Mouse (Mus musculus) sigmoid colon, adult 10 weeks (tissue): ENCODE data around the gene Aldh16a1. TPM values are rescaled to one million over a fixed set of nuclear protein-coding genes. Genes with fewer than 3 reads are reported as not detected.

Experiments used
- polyA plus RNA-seq: library from polyadenylated mRNA; stranded (reverse); fragments of 350-450 nt; fragmentation: Illumina TruSeq; extraction: RNeasy Lipid Tissue Mini Kit (QIAGEN cat#74804); gene quantifications from one replicate; pipeline ENCODE4 v1.2.3, GENCODE M21; 2014; ENCODE audit warnings: low read depth, low replicate concordance

Aldh16a1 gene
- polyA plus RNA-seq: 12.3 TPM

DNA sequence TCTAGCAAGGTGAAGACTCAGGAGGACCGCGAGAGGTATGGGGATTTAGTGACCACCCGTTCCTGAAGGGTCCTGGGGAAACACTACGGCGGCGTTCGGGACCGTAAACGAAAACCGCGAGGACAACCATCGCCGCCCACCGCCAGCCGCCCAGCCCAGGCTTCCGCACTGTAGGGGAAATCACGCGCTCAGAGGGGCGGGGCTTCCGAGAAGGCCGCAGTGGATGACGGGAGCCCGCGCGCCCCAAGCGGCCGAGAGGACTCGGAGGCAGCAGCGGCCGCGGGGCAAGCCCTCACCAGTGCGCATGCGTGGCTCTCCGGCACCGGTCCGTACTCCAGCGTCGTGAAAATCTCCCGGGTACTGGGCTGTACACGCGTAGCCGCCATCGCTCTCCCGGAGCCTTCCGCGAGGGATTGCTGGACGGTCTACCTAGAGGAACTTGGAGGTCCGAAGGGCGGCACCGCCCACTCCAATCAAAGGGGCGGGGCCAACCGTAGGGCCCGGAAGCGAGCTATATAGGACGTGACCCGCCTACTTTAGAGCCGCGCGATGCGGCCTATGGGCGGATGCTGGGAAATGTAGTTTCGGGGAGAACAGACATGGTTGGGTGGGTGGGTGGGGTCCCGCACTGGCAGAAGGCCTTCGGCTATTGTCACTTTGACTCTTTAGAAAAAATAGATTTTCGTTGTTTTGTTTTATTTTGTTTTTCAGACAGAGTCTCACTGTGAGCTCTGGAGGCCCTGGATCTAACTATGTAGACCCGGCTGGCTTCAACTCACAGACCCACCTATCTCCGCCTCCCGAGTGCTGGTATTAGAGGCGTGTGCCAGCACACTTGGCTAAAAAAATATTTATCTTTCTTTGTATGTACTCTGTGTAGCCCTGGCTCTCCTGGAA lies at the start of gene Aldh16a1, which contains the start of gene Pih1d1:
Aldh16a1 (minus strand) TSS at position 489 of the 897 bp plus-strand sequence.
Pih1d1 (plus strand) TSS at position 208 of the 897 bp plus-strand sequence.

DNA sequence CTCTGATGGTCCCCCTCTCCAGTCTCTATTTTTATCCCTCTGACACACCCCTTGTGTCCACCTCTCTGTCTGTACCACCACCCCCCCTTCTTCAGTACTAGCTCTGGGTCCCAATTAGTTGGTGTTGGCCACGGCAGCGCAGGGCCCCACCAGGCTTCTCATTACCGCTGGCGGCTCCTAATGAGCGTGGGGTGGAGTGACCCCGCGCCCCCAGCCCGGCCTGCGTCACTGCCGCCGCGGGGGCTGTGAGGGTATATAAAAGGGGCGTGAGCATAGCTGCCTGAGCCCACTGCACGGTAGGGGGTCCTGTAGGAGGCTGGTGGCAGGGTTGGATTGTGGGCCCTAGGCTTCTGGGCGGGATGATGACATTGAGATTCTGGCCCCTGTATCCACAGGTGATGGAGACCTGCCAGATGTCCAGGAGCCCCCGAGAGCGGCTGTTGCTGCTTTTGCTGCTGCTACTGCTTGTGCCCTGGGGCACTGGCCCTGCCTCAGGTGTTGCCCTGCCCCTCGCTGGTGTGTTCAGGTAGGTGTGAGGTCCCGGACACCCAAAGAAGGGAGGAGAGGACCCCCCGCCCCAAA lies 26.6 kb upstream of the Aldh16a1 start, which contains the start of gene Pth2:
Pth2 (plus strand) TSS at position 100 of the 582 bp plus-strand sequence.

DNA sequence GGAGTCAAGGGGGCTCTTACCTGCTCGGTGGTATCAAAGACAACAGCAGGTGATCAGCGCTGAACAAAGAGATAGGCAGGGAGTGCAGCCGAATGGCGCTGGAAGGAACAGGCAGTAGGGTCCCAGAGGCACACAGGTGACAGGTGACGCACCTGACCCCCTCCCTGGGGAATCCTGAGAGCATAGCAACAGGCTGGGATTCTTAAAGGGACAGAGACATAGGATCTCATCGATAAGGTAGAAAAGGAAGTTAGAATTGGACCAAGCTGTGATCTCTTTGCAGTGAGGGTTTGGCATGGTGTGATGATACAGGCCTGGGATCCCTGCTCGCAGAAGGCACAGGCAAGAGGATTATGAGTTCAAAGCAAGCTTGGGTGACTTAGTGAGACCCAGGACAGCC lies 25.1 kb upstream of the Aldh16a1 start, which contains the start of gene Gfy:
Gfy (minus strand) TSS at position 101 of the 400 bp plus-strand sequence.

DNA sequence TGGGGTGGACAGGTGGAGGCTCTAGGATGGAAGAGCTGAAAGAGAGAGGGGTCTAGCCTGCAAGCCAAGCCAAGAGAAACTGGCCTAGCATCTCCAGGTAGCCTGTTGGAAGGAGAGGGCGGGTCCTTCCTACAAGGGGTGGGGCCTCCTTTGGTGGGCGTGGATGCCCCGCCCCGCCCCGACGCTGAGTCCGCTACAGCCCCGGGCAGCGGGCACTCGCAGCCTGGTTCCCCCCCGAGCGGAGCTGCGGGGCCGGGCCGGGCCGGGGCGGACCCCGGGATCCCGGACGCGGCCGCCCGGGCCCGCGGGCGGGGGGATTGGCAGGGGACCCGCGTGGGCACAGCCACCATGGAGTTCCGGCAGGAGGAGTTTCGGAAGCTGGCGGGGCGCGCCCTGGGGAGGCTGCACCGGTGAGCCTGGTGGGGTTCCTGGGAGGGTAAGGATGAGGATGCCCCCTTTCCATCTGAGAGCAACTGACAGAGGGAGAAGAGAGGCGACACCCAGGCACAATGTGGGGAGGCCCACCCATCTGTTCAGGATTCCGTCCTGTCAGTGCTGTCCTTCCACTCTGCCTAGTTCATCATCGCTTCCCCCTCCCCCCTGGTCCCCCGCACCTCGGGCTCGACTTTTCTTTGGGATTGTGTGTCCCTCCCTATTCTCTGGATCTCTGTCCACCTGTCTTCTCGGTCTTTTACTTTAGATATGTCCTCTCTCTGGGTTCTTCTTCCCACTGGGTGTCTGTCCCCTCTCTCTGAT lies 9.5 kb upstream of the Aldh16a1 start, which contains the start of gene Slc17a7:
Slc17a7 (plus strand) TSS at position 215 of the 756 bp plus-strand sequence.

DNA sequence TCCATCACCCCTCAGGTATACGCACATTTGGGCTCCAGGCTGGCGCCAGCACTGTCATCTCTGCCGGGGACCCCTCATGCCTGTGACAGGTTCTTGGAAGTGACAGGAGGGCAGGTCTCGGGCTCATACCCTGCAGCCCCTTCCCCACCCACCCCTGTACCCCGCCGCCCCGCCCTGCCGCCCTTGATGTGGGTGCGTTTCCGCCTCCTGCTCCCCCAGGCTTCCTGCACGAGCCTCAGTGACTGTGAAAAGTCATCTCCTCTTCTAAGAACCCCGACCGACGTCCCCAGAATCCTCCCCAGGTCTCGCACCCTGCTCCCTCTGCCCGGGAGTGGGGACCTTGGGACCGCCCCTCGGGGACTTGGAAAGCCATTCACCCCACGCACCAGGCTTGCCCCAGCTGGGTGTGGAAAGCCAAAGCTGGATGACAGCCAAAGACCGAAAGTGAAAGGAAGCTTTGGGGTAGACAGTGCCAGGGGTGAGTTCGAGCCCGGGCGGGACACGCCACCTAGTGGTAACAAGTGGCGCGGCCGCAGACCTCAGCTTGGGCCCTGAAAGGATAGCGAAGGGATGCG lies 18.3 kb downstream of the Aldh16a1 start, which contains the start of the genes Gm45713 and Flt3l:
Gm45713 (minus strand) TSS at position 239 of the 575 bp plus-strand sequence.
Flt3l (minus strand) TSS at position 440 of the 575 bp plus-strand sequence.

DNA sequence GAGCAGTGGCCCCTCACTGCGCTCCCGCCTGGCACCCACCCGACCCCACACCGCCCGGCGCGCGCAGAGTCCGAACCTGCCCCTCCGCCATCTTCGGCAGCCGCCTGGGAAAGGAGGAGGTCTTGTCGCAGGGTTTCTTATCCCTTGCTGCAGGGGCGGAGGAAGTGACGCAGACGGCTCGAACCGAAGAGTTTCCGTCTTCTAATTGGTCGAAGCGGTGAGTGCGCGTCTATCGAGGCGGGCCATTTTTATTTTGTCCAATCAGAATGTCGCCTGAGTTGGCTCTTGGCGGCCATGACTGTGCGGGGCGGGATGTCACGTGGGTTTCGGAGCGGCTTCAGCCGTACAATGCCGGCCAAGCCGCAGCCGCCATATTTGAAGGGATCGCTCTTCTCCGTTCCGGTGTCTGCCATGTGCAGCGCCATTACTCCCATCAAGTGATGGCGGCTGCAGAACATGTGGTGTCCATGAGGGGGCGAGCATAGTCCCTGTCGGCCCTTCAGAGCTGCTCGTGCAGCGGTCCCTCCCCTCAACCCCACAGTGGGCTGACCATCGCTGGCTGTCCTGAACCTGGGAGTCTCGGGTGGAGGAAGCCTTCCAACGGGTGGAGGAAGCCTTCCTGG lies 25.6 kb downstream of the Aldh16a1 start, which contains the start of gene Rpl13a:
Rpl13a (minus strand) TSS at position 138 of the 623 bp plus-strand sequence.

DNA sequence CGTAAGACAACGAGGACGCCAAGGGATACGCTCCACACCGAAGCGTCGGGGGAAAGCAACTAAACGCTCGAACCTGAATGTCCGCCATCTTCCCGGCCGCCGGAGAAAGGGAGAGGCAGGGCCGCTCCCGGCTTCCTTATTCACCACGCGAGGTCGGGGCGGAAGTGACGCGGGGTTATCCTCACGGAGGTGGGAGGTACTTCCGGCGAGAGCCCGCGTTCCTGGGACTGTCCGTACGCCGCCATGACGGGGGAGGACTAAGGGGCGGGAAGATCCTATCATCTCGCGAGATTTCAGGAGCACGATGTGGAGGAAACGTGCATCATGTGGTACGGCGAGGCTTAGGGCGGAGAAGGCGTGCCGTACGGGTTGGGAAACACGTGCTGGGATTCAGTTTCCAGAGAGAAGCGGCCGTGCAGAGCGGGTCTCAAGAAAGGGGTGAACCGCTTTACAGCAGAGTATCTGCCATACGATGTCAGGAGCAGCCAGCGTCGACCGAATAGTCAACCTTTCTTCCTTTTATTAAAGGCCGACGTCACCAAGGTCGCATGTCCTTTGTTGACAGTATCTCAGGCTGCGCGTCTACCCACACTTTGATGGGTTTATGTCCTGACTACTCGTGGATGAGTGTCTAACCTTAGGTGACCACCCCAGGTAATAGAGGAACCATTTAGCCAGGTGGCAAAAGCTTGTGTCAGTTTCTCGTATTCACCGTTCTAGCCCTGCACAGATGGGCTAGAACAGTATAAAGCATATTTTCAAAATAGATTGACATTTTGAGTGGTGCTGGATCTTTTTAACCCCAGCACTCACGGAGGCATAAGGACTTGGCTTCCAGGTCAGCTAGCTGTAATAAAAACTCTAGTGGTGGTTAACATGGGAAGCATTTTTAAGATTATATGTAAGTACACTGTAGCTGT lies 29.9 kb downstream of the Aldh16a1 start, which contains the start of gene Rps11:
Rps11 (minus strand) TSS at position 216 of the 920 bp plus-strand sequence.

DNA sequence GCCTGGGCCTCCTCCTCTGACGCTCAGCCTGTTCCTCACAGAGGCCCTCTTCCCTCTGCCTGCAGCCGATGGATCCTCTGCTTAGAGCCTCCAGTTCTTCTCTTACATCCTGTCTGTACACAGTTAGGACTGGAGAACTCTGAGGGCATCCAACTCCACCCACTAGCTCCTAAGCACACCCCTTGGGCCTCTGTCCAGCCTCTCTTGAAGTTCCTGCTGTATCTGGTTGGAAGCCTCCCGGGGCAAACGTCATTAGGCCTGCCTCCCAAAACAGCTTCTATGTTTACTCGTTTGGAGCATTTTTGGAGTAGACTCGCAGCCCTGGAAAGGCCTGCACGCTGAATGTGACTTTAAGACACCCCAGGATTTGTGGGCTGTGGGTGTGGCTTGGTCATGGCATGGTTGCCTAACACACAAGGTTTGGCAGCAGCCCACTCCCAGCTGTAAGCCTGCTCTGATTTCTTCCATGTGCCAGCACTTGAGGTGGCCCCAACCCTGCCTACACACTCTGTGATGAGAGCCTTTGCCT lies 50.7 kb downstream of the Aldh16a1 start, which contains the start of gene Fcgrt:
Fcgrt (minus strand) TSS at position 200 of the 529 bp plus-strand sequence.

DNA sequence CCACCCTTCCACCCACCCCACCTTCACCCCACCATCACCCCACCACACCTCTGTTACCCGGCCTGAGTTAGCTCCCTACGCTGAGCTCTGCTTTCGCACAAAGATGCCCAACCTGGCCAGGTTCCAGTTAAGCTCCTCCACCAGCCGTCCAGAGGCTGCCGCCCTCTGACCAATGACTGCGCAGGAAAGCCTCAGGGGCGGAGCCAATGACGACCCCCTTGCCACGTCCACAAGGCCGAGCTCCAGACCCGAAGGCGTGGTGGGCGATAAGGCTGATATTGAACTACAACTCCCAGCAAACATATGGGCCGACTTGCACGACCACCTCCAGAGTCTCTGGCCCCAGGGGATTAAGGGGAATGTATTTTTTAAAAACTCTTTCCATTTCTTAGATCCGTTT lies 62.3 kb downstream of the Aldh16a1 start, which contains the start of gene Rcn3:
Rcn3 (minus strand) TSS at position 174 of the 400 bp plus-strand sequence.

Other genes with a start within 250 kb of the Aldh16a1 start
- gene Ap2a1, start 225.1 kb downstream of the Aldh16a1 start, polyA plus RNA-seq: 19.4 TPM
- gene Tsks, start 211.4 kb downstream of the Aldh16a1 start, polyA plus RNA-seq: not detected
- gene Cpt1c, start 179.7 kb downstream of the Aldh16a1 start, polyA plus RNA-seq: 0.44 TPM
- 3.3 TPM for gene Prmt1, start 168.0 kb downstream of the Aldh16a1 start, polyA plus RNA-seq
- 24.0 TPM for gene Irf3, start 156.9 kb downstream of the Aldh16a1 start, polyA plus RNA-seq
- 0.76 TPM for gene Bcl2l12, start 155.9 kb downstream of the Aldh16a1 start, polyA plus RNA-seq
- 6.3 TPM for gene Scaf1, start 138.2 kb downstream of the Aldh16a1 start, polyA plus RNA-seq
- gene Rras, start 136.6 kb downstream of the Aldh16a1 start, polyA plus RNA-seq: 3.2 TPM
- gene Prr12, start 101.7 kb downstream of the Aldh16a1 start, polyA plus RNA-seq: 0.22 TPM
- gene Nosip, start 92.2 kb downstream of the Aldh16a1 start, polyA plus RNA-seq: 6.3 TPM
- gene Prrg2, start 91.9 kb downstream of the Aldh16a1 start, polyA plus RNA-seq: 10.9 TPM
- gene Rcn3, start 62.4 kb downstream of the Aldh16a1 start, polyA plus RNA-seq: not detected
- 8.9 TPM for gene Fcgrt, start 50.7 kb downstream of the Aldh16a1 start, polyA plus RNA-seq
- 378 TPM for gene Rps11, start 30.1 kb downstream of the Aldh16a1 start, polyA plus RNA-seq
- 519 TPM for gene Rpl13a, start 25.8 kb downstream of the Aldh16a1 start, polyA plus RNA-seq
- gene Gm45713, start 18.4 kb downstream of the Aldh16a1 start, polyA plus RNA-seq: not detected
- gene Flt3l, start 18.2 kb downstream of the Aldh16a1 start, polyA plus RNA-seq: 14.4 TPM
- gene Pih1d1, start 281 bp downstream of the Aldh16a1 start, polyA plus RNA-seq: 1.2 TPM
- gene Slc17a7, start 9.4 kb upstream of the Aldh16a1 start, polyA plus RNA-seq: not detected
- not detected for gene Gfy, start 25.0 kb upstream of the Aldh16a1 start, polyA plus RNA-seq
- gene Pth2, start 26.4 kb upstream of the Aldh16a1 start, polyA plus RNA-seq: not detected
- not detected for gene Ccdc155, start 50.3 kb upstream of the Aldh16a1 start, polyA plus RNA-seq
- not detected for gene Dkkl1, start 57.6 kb upstream of the Aldh16a1 start, polyA plus RNA-seq
- 1.1 TPM for gene Tead2, start 61.2 kb upstream of the Aldh16a1 start, polyA plus RNA-seq
- gene Cd37, start 84.5 kb upstream of the Aldh16a1 start, polyA plus RNA-seq: 3.6 TPM
- gene Slc6a16, start 86.5 kb upstream of the Aldh16a1 start, polyA plus RNA-seq: not detected
- not detected for gene Slc6a21, start 122.9 kb upstream of the Aldh16a1 start, polyA plus RNA-seq
- gene Trpm4, start 179.2 kb upstream of the Aldh16a1 start, polyA plus RNA-seq: 8.2 TPM
- gene Hrc, start 180.7 kb upstream of the Aldh16a1 start, polyA plus RNA-seq: 0.28 TPM
- gene Ppfia3, start 212.4 kb upstream of the Aldh16a1 start, polyA plus RNA-seq: 0.41 TPM
- gene Lin7b, start 216.0 kb upstream of the Aldh16a1 start, polyA plus RNA-seq: not detected
- gene Snrnp70, start 241.2 kb upstream of the Aldh16a1 start, polyA plus RNA-seq: 119 TPM